Mouse (Mus musculus) small intestine, adult 2 months (tissue): ENCODE data around the gene Znhit6.

Experiments
- CTCF ChIP-seq: fragments of 200-500 bp; IDR thresholded peaks from 2 replicates; pipeline ENCODE4 v1.5.1; 2012; ENCODE audit warnings: low read depth, mild to moderate bottlenecking, control low read depth, inconsistent platforms, low read length, moderate library complexity, mixed read lengths; ENCODE audit not compliant: insufficient replicate concordance, insufficient read length; ENCODE audit errors: extremely low read depth
- POLR2A ChIP-seq: fragments of 200-500 bp; IDR thresholded peaks from 2 replicates; pipeline ENCODE4 v1.6.1; 2012; ENCODE audit warnings: low read depth, mild to moderate bottlenecking, control low read depth, inconsistent platforms, low read length, moderate library complexity

- TF ChIP-seq CTCF (no peak), POLR2A (no peak)
These were observed 21.6 kb upstream of the Znhit6 start for GRCm38 (mm10) chr3:145554388-145554787.
